Mouse (Mus musculus) neutrophil, adult 5-6 weeks (primary cell): ENCODE results near the gene Cyp2d22. TPM values are rescaled to one million over a fixed set of nuclear protein-coding genes. Genes with fewer than 3 reads are reported as not detected.
"Not testable (repeated sequence)": the region's sequence is repeated elsewhere in the genome, so short reads cannot be mapped to it uniquely, and the experiment has no call there.

Experiments used
- ATAC-seq: fragments of 151-379, 151-347 bp; 2 replicates; pipeline ENCODE4 v1.8.0; 2017; ENCODE audit warnings: mild to moderate bottlenecking, moderate TSS enrichment; ENCODE audit not compliant: insufficient number of reproducible peaks, poor library complexity, low FRiP score, severe bottlenecking; ENCODE audit errors: extremely low read depth
- total RNA-seq: library from RNA; stranded (forward); fragments of 200-1000 nt; gene quantifications from 2 replicates; pipeline ENCODE4 v1.2.3, GENCODE M21; 2017

The Cyp2d22 gene
- total RNA-seq, 1 experiment from 2014 or later, result 4.7 TPM

GRCm38 (mm10) chr15:82378261-82379180 lies 1.5 kb downstream of the Cyp2d22 start:
- no peak for ATAC-seq

- no peak for ATAC-seq
Observed at GRCm38 (mm10) chr15:82377701-82378100, 2.4 kb downstream of the Cyp2d22 start.

- no peak for ATAC-seq
Observed at GRCm38 (mm10) chr15:82376393-82377138, 3.5 kb downstream of the Cyp2d22 start.

DNA sequence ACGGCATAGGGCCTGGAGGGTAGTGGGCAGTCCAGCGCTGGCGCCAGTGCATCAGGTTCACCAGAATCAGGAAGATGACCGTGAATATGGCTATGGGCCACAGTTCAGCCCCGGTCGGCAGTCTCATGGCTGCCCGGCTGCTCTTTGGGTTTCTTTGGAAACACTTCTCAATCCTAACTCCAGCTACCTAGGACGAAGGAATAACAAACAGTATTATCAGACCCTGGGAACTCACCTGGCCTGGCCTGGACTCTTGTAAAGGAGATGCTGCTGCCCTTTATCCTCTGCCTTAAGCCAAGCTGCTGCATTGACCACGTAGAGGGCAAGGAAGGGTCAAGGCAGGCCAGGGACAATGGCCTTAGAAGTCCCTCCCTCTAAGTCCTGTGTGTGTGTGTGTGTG lies 4.2 kb downstream of the Cyp2d22 start:
- no peak for ATAC-seq

DNA sequence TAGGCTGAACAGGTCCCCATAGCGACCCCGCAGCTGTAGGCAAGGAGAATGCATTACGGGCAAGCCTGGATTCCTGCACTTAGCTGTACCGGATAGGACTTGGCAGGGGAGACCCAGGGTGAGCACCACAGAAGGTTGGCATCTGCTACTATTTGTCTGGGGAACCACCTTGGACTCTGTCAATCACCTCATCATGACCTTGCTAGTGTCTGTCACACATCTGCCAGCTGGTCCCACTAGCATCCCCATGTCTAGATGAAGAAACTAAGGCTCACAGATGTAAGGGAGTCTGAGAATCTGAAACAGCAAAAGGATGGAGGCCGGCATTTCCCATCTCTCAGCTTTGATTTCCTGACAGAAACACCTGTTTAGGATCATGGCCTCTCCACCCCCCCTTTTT lies 5.6 kb downstream of the Cyp2d22 start:
- no peak for ATAC-seq

DNA sequence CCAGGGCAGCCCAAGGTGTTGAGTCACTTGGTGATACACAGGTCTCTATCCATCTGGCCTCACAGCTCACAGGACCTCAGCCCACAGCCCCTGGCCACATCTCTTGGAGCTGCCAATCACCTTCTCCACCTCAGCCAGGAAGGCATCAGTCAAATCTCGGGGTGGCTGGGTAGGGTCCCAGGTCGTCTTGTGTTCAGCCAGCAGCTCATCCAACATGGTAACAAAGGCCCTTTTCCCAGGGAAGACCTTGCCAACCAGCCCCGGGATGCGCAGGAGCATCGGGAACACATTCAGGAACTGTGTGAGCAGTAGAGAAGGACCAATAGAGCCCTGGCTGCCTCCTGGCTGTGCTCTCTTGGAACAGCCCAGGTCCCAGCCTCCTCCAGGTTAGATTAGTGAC lies 7.1 kb downstream of the Cyp2d22 start:
- no peak for ATAC-seq

DNA sequence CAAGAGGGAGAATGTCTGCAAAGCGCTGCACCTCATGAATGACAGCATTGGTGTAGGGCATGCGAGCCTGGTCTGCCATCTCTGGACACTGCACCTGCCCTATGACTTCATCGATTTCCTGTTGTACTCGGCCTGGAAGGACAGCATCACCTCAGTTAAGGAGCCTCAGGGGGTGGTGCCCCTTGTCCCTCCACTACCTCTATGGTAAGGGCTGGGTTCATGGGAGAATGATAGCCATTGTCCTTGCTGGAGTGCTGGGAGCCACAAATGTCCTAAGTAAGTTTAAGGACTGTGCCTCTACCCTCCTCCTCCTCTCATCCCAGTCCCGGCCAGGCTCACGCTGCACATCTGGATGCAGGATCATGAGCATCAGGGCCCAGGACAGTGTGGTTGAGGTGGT lies 7.6 kb downstream of the Cyp2d22 start:
- no peak for ATAC-seq

DNA sequence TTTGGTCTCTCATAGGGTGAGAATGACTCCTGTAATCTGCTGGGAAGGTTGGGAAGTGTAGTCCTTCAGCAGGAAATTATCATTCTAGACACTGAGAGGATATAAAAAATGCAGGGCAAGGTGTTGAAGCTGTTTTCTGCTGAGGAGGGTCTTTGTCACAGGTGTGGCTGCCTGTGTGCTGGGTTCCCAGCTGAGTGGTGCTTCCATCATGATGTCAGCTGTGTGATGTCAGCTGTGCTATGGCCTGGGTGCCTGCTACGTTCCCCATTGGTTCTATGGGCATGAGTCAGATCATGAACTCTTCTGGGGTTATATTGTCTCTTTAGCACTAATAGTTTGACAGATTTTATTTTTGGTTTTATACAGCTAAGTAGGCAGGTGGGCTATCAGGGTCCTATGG lies 11.2 kb downstream of the Cyp2d22 start:
- no peak for ATAC-seq

GRCm38 (mm10) chr15:82368146-82368545 lies 11.9 kb downstream of the Cyp2d22 start:
- no peak for ATAC-seq

DNA sequence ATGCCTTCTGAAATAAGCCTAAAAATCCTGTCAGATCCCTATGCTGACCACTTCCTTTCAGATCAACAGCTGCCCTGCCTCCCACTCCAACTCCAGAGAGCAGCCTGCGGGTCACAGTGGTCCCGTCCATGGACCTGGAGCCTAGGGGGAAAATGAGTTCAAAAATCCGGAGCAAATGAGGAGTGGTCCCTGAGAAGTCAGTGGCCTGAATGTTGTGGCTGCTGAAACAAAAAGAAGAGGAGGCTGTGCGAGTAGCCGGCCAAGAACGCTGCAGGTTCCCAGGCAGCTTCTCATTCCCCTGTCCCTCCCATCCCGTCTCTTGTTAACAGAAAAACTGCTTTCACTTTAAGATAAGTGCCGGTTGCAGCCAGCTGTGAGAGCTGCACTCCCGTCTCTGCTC lies 15.5 kb downstream of the Cyp2d22 start:
- not testable (repeated sequence) for ATAC-seq

- ATAC-seq, result not testable (repeated sequence)
Observed at GRCm38 (mm10) chr15:82363801-82364200, 16.3 kb downstream of the Cyp2d22 start.

DNA sequence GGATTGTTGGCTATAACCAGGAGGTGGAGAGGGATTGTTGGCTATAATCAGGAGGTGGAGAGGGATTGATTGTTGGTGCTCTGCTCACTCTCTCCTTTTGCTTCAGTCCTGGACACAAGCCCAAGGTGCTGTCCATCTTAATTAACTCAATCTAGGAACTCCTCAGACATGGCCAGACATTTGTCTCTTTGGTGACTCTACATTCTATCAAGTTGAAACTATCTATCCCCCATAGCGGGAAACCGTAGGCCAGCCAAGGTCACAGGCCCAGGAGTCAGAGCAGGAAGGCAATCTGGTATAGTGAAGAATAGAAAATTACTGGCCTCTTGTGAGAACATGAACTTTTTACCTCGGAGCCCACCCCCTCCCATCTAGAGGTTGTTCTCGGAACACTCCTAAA lies 17.8 kb downstream of the Cyp2d22 start:
- no peak for ATAC-seq

DNA sequence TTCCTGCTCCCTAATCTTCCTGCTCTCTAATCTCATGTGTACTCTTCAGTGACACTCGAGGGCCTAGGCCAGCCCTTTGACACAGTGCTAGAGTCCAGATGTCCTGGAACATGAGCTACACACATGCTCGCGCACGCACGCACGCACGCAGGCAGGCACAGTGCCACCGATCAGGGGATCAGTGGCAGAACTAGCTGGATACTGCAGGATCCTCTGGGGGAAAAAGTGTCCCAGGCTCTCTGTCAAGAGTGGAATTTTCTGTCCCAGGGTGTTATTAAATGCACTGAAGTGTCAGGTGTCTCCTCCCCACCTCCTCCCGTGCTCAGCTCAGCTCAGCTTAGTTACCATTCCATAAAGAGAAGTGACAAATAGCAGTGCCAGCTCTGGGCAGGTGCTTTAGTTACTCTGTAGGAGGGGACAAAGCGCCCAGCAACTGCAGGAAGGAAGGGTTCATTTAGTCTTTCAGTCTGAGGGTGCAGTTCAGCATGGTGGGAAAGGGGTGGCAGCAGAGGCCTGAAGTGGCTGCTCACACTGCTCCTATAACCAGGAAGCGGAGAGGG lies 18.5 kb downstream of the Cyp2d22 start:
- no peak for ATAC-seq

DNA sequence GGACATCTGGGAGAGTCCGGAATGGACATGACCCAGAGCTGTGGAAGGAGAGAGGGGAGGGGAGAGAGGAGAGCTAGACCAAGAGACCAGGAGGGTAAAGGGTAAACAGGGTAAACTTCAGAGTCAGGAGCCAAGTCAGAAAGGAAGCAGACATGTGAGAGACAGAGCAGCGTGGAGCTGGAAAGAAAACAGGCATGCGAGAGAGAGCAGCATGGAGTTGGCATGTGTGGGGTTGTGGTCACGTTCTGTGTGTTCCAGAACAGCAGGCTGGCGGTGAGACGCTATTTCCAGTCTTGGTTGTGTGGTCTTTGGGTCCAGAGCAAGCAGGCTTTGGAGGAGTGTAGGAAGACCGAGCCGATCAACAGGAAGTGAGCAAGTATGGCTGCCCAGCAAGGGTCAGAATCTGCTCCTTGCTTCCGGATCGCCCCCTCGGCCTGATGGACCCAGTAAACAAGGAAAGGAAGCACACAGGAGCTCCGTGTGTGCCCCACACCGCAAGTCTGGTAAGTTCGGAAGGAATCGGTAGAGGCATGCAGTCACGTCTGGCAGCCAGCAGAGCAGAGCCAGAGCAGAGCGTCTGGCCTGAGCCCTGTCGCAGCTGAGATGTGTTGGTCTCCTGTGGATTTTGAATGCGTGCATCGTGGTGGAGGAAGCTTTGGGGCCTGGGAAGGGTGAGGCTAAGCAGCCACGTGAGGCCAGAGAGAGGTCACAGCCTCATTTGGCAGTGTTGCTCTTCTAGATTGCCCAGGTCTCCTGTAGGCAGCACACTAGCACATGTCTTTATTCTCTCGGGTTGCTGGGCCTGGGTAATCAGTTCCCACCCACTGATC lies 21.4 kb downstream of the Cyp2d22 start:
- no peak for ATAC-seq

- peak; percentile 97 for ATAC-seq
Observed at GRCm38 (mm10) chr15:82354126-82354945, 25.7 kb downstream of the Cyp2d22 start, which contains the start of gene Ndufa6. Ndufa6 (minus strand) TSS chr15:82354322.

- no peak for ATAC-seq
Observed at GRCm38 (mm10) chr15:82353745-82354113, 26.3 kb downstream of the Cyp2d22 start.

- no peak for ATAC-seq
Observed at GRCm38 (mm10) chr15:82353078-82353744, 26.8 kb downstream of the Cyp2d22 start.

- no peak for ATAC-seq
Observed at GRCm38 (mm10) chr15:82351480-82351879, 28.6 kb downstream of the Cyp2d22 start.
